Mouse (Mus musculus) midbrain, embryonic 12.5 days (tissue): ENCODE measurements at regions not wholly inside any gene's neighbourhood (a gene's known extent, or its start where the extent isn't known, plus 50 kb on each side); places are given as distances from the start of the nearest gene placed in this dataset.
A peak's percentile ranks its signal among the peaks of the same experiment; 100 is the strongest.

Source experiments
- ATAC-seq: fragments of 200-750 bp; cut with Nextera tagmentation; 2 replicates; pipeline ENCODE4 v1.8.0; 2017; ENCODE audit warnings: low read depth, moderate TSS enrichment, moderate library complexity; ENCODE audit not compliant: low FRiP score
- H3K27ac ChIP-seq: fragments of 300-500 bp; sonication (generic); replicated peaks from 2 replicates; pipeline ENCODE4 v1.5.1; 2016; ENCODE audit warnings: mild to moderate bottlenecking
- H3K27me3 ChIP-seq: fragments of 300-500 bp; sonication (generic); 2 replicates; pipeline ENCODE4 v1.6.1; 2016; ENCODE audit warnings: mild to moderate bottlenecking
- H3K36me3 ChIP-seq: fragments of 300-500 bp; sonication (generic); 2 replicates; pipeline ENCODE4 v1.6.1; 2016
- H3K4me1 ChIP-seq: fragments of 300-500 bp; sonication (generic); 2 replicates; pipeline ENCODE4 v1.6.1; 2016
- H3K4me2 ChIP-seq: fragments of 300-500 bp; sonication (generic); replicated peaks from 2 replicates; pipeline ENCODE4 v1.6.1; 2016; ENCODE audit warnings: mild to moderate bottlenecking, moderate library complexity
- H3K4me3 ChIP-seq: fragments of 300-500 bp; sonication (generic); 2 replicates; pipeline ENCODE4 v1.5.1; 2016; ENCODE audit warnings: mild to moderate bottlenecking
- H3K9ac ChIP-seq: fragments of 300-500 bp; sonication (generic); replicated peaks from 2 replicates; pipeline ENCODE4 v1.6.1; 2016; ENCODE audit warnings: mild to moderate bottlenecking, moderate library complexity
- H3K9me3 ChIP-seq: fragments of 300-500 bp; sonication (generic); 2 replicates; pipeline ENCODE4 v1.6.1; 2016; ENCODE audit warnings: mild to moderate bottlenecking
- WGBS: fragments of 180-500 bp; shearing (Covaris S2); methylation state at CpG from one replicate; pipeline ENCODE4 v1.1.7; 2016; 5-methylcytosine and 5-hydroxymethylcytosine counted together

- no peak overlapping the region for H3K9ac ChIP-seq
- no peak overlapping the region for H3K4me2 ChIP-seq
- H3K36me3 ChIP-seq, result no peaks in the 10 kb centered on the region
- H3K9me3 ChIP-seq, result no peaks in the 10 kb centered on the region
- H3K27ac ChIP-seq, result no peak overlapping the region
- WGBS, result 58% methylated on average over 8 of the region's 8 CpGs
- peak; percentile 38; the same call in 1 of the 2 replicates for ATAC-seq
- H3K4me3 ChIP-seq, result no peak overlapping the region
- H3K4me1 ChIP-seq, result 0 out of 2 replicates have a peak, but pooled peaks cover 4% of the 10 kb centered on the region
- H3K27me3 ChIP-seq, result no peaks in the 10 kb centered on the region
These were observed 651.7 kb upstream of the Lmcd1 start for GRCm38 (mm10) chr6:111621684-111622480.

- Histone ChIP-seq H3K27me3 (no peaks in the 10 kb centered on the region), H3K27ac (no peak overlapping the region), H3K9me3 (no peaks in the 10 kb centered on the region), H3K4me2 (no peak overlapping the region), H3K36me3 (no peaks in the 10 kb centered on the region), H3K4me3 (no peak overlapping the region), H3K9ac (no peak overlapping the region), H3K4me1 (0 out of 2 replicates have a peak, but pooled peaks cover 4% of the 10 kb centered on the region)
- 38% methylated on average over 7 of the region's 7 CpGs for WGBS
- peak; percentile 69 for ATAC-seq
These were observed 650.9 kb upstream of the Lmcd1 start for GRCm38 (mm10) chr6:111622481-111623139.

GRCm38 (mm10) chr6:111623140-111623497, 650.4 kb upstream of the Lmcd1 start:
- no peaks in the 10 kb centered on the region for H3K9me3 ChIP-seq
- 0 out of 2 replicates have a peak, but pooled peaks cover 4% of the 10 kb centered on the region for H3K4me1 ChIP-seq
- no peak overlapping the region for H3K4me2 ChIP-seq
- ATAC-seq, result no peak
- 84% methylated on average over 4 of the region's 4 CpGs for WGBS
- no peak overlapping the region for H3K9ac ChIP-seq
- H3K4me3 ChIP-seq, result no peak overlapping the region
- no peaks in the 10 kb centered on the region for H3K27me3 ChIP-seq
- no peaks in the 10 kb centered on the region for H3K36me3 ChIP-seq
- H3K27ac ChIP-seq, result no peak overlapping the region

- Histone ChIP-seq H3K36me3 (no peaks in the 10 kb centered on the region), H3K4me2 (no peak overlapping the region), H3K27ac (no peak overlapping the region), H3K9me3 (no peaks in the 10 kb centered on the region), H3K27me3 (no peaks in the 10 kb centered on the region), H3K4me1 (0 out of 2 replicates have a peak, but pooled peaks cover 4% of the 10 kb centered on the region), H3K9ac (no peak overlapping the region), H3K4me3 (no peak overlapping the region)
- ATAC-seq, result no peak
These were observed 648.1 kb upstream of the Lmcd1 start for GRCm38 (mm10) chr6:111625501-111625900.

- no peaks in the 10 kb centered on the region for H3K36me3 ChIP-seq
- H3K4me2 ChIP-seq, result no peak overlapping the region
- H3K27ac ChIP-seq, result no peak overlapping the region
- H3K4me3 ChIP-seq, result no peak overlapping the region
- 73% methylated on average over 3 of the region's 3 CpGs for WGBS
- no peaks in the 10 kb centered on the region for H3K9me3 ChIP-seq
- ATAC-seq, result no peak
- H3K9ac ChIP-seq, result no peak overlapping the region
- H3K4me1 ChIP-seq, result no peaks in the 10 kb centered on the region
- no peaks in the 10 kb centered on the region for H3K27me3 ChIP-seq
These were observed 620.8 kb upstream of the Lmcd1 start for GRCm38 (mm10) chr6:111652736-111653135.

- no peak overlapping the region for H3K27ac ChIP-seq
- no peaks in the 10 kb centered on the region for H3K9me3 ChIP-seq
- H3K4me1 ChIP-seq, result no peaks in the 10 kb centered on the region
- no peak overlapping the region for H3K9ac ChIP-seq
- 27% methylated on average over 2 of the region's 2 CpGs for WGBS
- H3K27me3 ChIP-seq, result no peaks in the 10 kb centered on the region
- ATAC-seq, result no peak
- H3K4me3 ChIP-seq, result no peak overlapping the region
- H3K4me2 ChIP-seq, result no peak overlapping the region
- no peaks in the 10 kb centered on the region for H3K36me3 ChIP-seq
These were observed 613.6 kb upstream of the Lmcd1 start for GRCm38 (mm10) chr6:111659957-111660356.

GRCm38 (mm10) chr6:111664603-111665002, 609.0 kb upstream of the Lmcd1 start:
- no peak overlapping the region for H3K9ac ChIP-seq
- no peak overlapping the region for H3K4me3 ChIP-seq
- no peaks in the 10 kb centered on the region for H3K27me3 ChIP-seq
- H3K27ac ChIP-seq, result no peak overlapping the region
- no peaks in the 10 kb centered on the region for H3K4me1 ChIP-seq
- no peak for ATAC-seq
- H3K4me2 ChIP-seq, result no peak overlapping the region
- H3K36me3 ChIP-seq, result no peaks in the 10 kb centered on the region
- H3K9me3 ChIP-seq, result no peaks in the 10 kb centered on the region

GRCm38 (mm10) chr6:111684911-111685310, 588.6 kb upstream of the Lmcd1 start:
- no peak overlapping the region for H3K4me3 ChIP-seq
- no peak overlapping the region for H3K9ac ChIP-seq
- no peaks in the 10 kb centered on the region for H3K9me3 ChIP-seq
- H3K4me2 ChIP-seq, result no peak overlapping the region
- 70% methylated on average over 2 of the region's 2 CpGs for WGBS
- no peaks in the 10 kb centered on the region for H3K27me3 ChIP-seq
- H3K4me1 ChIP-seq, result no peaks in the 10 kb centered on the region
- H3K27ac ChIP-seq, result no peak overlapping the region
- no peak for ATAC-seq
- H3K36me3 ChIP-seq, result no peaks in the 10 kb centered on the region

GRCm38 (mm10) chr6:111702864-111703263, 570.7 kb upstream of the Lmcd1 start:
- H3K4me1 ChIP-seq, result no peaks in the 10 kb centered on the region
- no peak for ATAC-seq
- 90% methylated on average over 1 of the region's 1 CpGs for WGBS
- no peaks in the 10 kb centered on the region for H3K27me3 ChIP-seq
- no peaks in the 10 kb centered on the region for H3K9me3 ChIP-seq
- H3K27ac ChIP-seq, result no peak overlapping the region
- no peak overlapping the region for H3K9ac ChIP-seq
- H3K36me3 ChIP-seq, result no peaks in the 10 kb centered on the region
- no peak overlapping the region for H3K4me2 ChIP-seq
- H3K4me3 ChIP-seq, result no peak overlapping the region

GRCm38 (mm10) chr6:111708277-111708676, 565.3 kb upstream of the Lmcd1 start:
- H3K9ac ChIP-seq, result no peak overlapping the region
- H3K9me3 ChIP-seq, result no peaks in the 10 kb centered on the region
- H3K4me3 ChIP-seq, result no peak overlapping the region
- H3K4me2 ChIP-seq, result no peak overlapping the region
- whole genome bisulfite sequencing, result 78% methylated on average over 1 of the region's 1 CpGs
- no peak overlapping the region for H3K27ac ChIP-seq
- H3K27me3 ChIP-seq, result no peaks in the 10 kb centered on the region
- no peak for ATAC-seq
- no peaks in the 10 kb centered on the region for H3K4me1 ChIP-seq
- no peaks in the 10 kb centered on the region for H3K36me3 ChIP-seq

GRCm38 (mm10) chr6:111725969-111726368, 547.6 kb upstream of the Lmcd1 start:
- Histone ChIP-seq H3K4me2 (no peak overlapping the region), H3K4me3 (no peak overlapping the region), H3K36me3 (no peaks in the 10 kb centered on the region), H3K27me3 (no peaks in the 10 kb centered on the region), H3K27ac (no peak overlapping the region), H3K9me3 (no peaks in the 10 kb centered on the region), H3K4me1 (no peaks in the 10 kb centered on the region), H3K9ac (no peak overlapping the region)
- ATAC-seq, result no peak

- H3K4me2 ChIP-seq, result no peak overlapping the region
- H3K36me3 ChIP-seq, result no peaks in the 10 kb centered on the region
- H3K27me3 ChIP-seq, result no peaks in the 10 kb centered on the region
- H3K9me3 ChIP-seq, result no peaks in the 10 kb centered on the region
- no peak overlapping the region for H3K4me3 ChIP-seq
- no peak for ATAC-seq
- no peak overlapping the region for H3K9ac ChIP-seq
- H3K4me1 ChIP-seq, result no peaks in the 10 kb centered on the region
- no peak overlapping the region for H3K27ac ChIP-seq
These were observed 543.2 kb upstream of the Lmcd1 start for GRCm38 (mm10) chr6:111730381-111730780.
